Mouse (Mus musculus) MEL (cell line): ENCODE measurements around the gene Mylk. TPM values are rescaled to one million over a fixed set of nuclear protein-coding genes. Genes with fewer than 3 reads are reported as not detected.
"Not testable (repeated sequence)": the region's sequence is repeated elsewhere in the genome, so short reads cannot be mapped to it uniquely, and the experiment has no call there.

ENCODE experiments used
- DNase-seq: peaks from one replicate; pipeline ENCODE4 v3.0.0; 2011; ENCODE audit warnings: low read depth, low spot score
- H3K27ac ChIP-seq: 2 replicates; pipeline ENCODE4 v1.5.1; 2012; ENCODE audit warnings: low read depth, mild to moderate bottlenecking, control low read depth, low read length, moderate library complexity; ENCODE audit not compliant: control insufficient read depth
- H3K27me3 ChIP-seq, 2 experiments: fragments of 150-350 bp in 1 of 2; sonication (generic) in 1 of 2; 2 replicates each; pipeline ENCODE4 v1.6.1; 2012; ENCODE audit warnings: low read length in 2 of 2, mild to moderate bottlenecking in 2 of 2, improper control_type of control experiment in 1 of 2, moderate library complexity in 1 of 2; ENCODE audit not compliant: insufficient read depth in 2 of 2, control insufficient read depth in 1 of 2
- H3K36me3 ChIP-seq, 2 experiments: 2 replicates each; pipeline ENCODE4 v1.6.1; 2012 to 2014; ENCODE audit warnings: low read length in 2 of 2, improper control_type of control experiment in 1 of 2, inconsistent platforms in 1 of 2, mild to moderate bottlenecking in 1 of 2; ENCODE audit not compliant: insufficient read depth in 2 of 2, control insufficient read depth in 1 of 2
- H3K4me1 ChIP-seq, 2 experiments: fragments of 150-350 bp in 1 of 2; sonication (generic) in 1 of 2; 2 replicates each; pipeline ENCODE4 v1.6.1; 2012; ENCODE audit warnings: low read length in 2 of 2, improper control_type of control experiment in 1 of 2, mild to moderate bottlenecking in 1 of 2; ENCODE audit not compliant: insufficient read depth in 2 of 2, control insufficient read depth in 1 of 2
- H3K4me3 ChIP-seq, 2 experiments: fragments of 150-350 bp in 1 of 2; sonication (generic) in 1 of 2; 2 replicates each; pipeline ENCODE4 v1.5.1; 2012; ENCODE audit warnings: low read depth in 2 of 2, low read length in 2 of 2, mild to moderate bottlenecking in 2 of 2, moderate library complexity in 2 of 2, control low read depth in 1 of 2, improper control_type of control experiment in 1 of 2; ENCODE audit not compliant: control insufficient read depth in 1 of 2, insufficient read depth in 1 of 2
- H3K79me2 ChIP-seq: 2 replicates; pipeline ENCODE4 v1.6.1; 2012; ENCODE audit warnings: mild to moderate bottlenecking, low read length, moderate library complexity; ENCODE audit not compliant: control insufficient read depth, poor library complexity, insufficient read depth
- H3K9ac ChIP-seq: 2 replicates; pipeline ENCODE4 v1.6.1; 2012; ENCODE audit warnings: low read depth, mild to moderate bottlenecking, control low read depth, low read length, moderate library complexity; ENCODE audit not compliant: control insufficient read depth, poor library complexity, severe bottlenecking
- H3K9me3 ChIP-seq: fragments of 150-350 bp; sonication (generic); replicated peaks from 2 replicates; pipeline ENCODE4 v1.6.1; 2012; ENCODE audit warnings: mild to moderate bottlenecking, low read length, improper control_type of control experiment, moderate library complexity; ENCODE audit not compliant: insufficient read depth
- BHLHE40 ChIP-seq: IDR thresholded peaks from 2 replicates; pipeline ENCODE4 v1.6.1; 2012; ENCODE audit warnings: low read depth, mild to moderate bottlenecking, inconsistent platforms, low read length, improper control_type of control experiment, borderline replicate concordance
- CTCF ChIP-seq, 3 experiments: IDR thresholded peaks in 2 of 3; conservative IDR thresholded peaks in 1 of 3; 2 replicates each; pipeline ENCODE4 v1.5.1; 2011 to 2012; ENCODE audit warnings: low read length in 3 of 3, low read depth in 2 of 3, mild to moderate bottlenecking in 2 of 3, improper control_type of control experiment in 1 of 3, inconsistent platforms in 1 of 3, mixed read lengths in 1 of 3, moderate library complexity in 1 of 3; ENCODE audit not compliant: control insufficient read depth in 1 of 3, insufficient read depth in 1 of 3, poor library complexity in 1 of 3, severe bottlenecking in 1 of 3
- ELF1 ChIP-seq: IDR thresholded peaks from 2 replicates; pipeline ENCODE4 v1.6.1; 2014; ENCODE audit warnings: low read depth, mild to moderate bottlenecking, inconsistent platforms, low read length, improper control_type of control experiment, moderate library complexity
- HCFC1 ChIP-seq: IDR thresholded peaks from 2 replicates; pipeline ENCODE4 v1.6.1; 2012; ENCODE audit warnings: low read depth, mild to moderate bottlenecking, inconsistent platforms, low read length, improper control_type of control experiment, moderate library complexity
- MAX ChIP-seq: IDR thresholded peaks from 2 replicates; pipeline ENCODE4 v1.6.1; 2011; ENCODE audit warnings: low read length, improper control_type of control experiment
- MEF2A ChIP-seq: IDR thresholded peaks from 2 replicates; pipeline ENCODE4 v1.6.1; 2014; ENCODE audit warnings: low read depth, mild to moderate bottlenecking, inconsistent platforms, low read length, improper control_type of control experiment; ENCODE audit not compliant: poor library complexity, insufficient replicate concordance, severe bottlenecking; ENCODE audit errors: extremely low read depth
- MXI1 ChIP-seq: IDR thresholded peaks from 2 replicates; pipeline ENCODE4 v1.6.1; 2011; ENCODE audit warnings: mild to moderate bottlenecking, low read depth, low read length, improper control_type of control experiment
- MYB ChIP-seq: IDR thresholded peaks from 2 replicates; pipeline ENCODE4 v1.6.1; 2011; ENCODE audit warnings: mild to moderate bottlenecking, low read depth, low read length, improper control_type of control experiment
- POLR2AphosphoS5 ChIP-seq: IDR thresholded peaks from 2 replicates; pipeline ENCODE4 v1.6.1; 2012; ENCODE audit warnings: low read depth, borderline replicate concordance, mild to moderate bottlenecking, inconsistent platforms, low read length, moderate library complexity, mixed read lengths
- RAD21 ChIP-seq: IDR thresholded peaks from 2 replicates; pipeline ENCODE4 v1.6.1; 2011; ENCODE audit warnings: mild to moderate bottlenecking, low read depth, low read length, improper control_type of control experiment
- SMC3 ChIP-seq: IDR thresholded peaks from 2 replicates; pipeline ENCODE4 v1.6.1; 2011; ENCODE audit warnings: low read depth, low read length, improper control_type of control experiment
- TBP ChIP-seq: IDR thresholded peaks from 2 replicates; pipeline ENCODE4 v1.8.0; 2011; ENCODE audit warnings: low read depth, low read length, improper control_type of control experiment
- TCF12 ChIP-seq: IDR thresholded peaks from 2 replicates; pipeline ENCODE4 v1.6.1; 2014; ENCODE audit warnings: low read depth, mild to moderate bottlenecking, inconsistent platforms, low read length, improper control_type of control experiment, moderate library complexity
- UBTF ChIP-seq: IDR thresholded peaks from 2 replicates; pipeline ENCODE4 v1.6.1; 2012; ENCODE audit warnings: low read depth, mild to moderate bottlenecking, inconsistent platforms, low read length, improper control_type of control experiment, moderate library complexity, borderline replicate concordance; ENCODE audit not compliant: insufficient read depth
- ZKSCAN1 ChIP-seq: IDR thresholded peaks from 2 replicates; pipeline ENCODE4 v1.6.1; 2012; ENCODE audit warnings: low read depth, mild to moderate bottlenecking, inconsistent platforms, low read length, improper control_type of control experiment, moderate library complexity
- polyA plus RNA-seq, 2 experiments: library from polyadenylated mRNA; stranded (reverse) in 1 of 2; unstranded in 1 of 2; fragments of >175 nt in 1 of 2; fragments of >200 nt in 1 of 2; gene quantifications; 2 replicates each; pipeline versions ENCODE4 v1.2.1 to v1.2.4; 2012; ENCODE audit warnings: low replicate concordance in 2 of 2, low read depth in 1 of 2; ENCODE audit not compliant: insufficient read length in 2 of 2, insufficient read depth in 1 of 2, missing spikeins in 1 of 2
- total RNA-seq: library from RNA; depleted of rRNA; stranded (reverse); fragments of 300-350 nt; gene quantifications from 2 replicates; pipeline ENCODE4 v1.2.3, GENCODE M21; 2012

Mylk gene
- total and polyA plus RNA-seq, 3 experiments: not detected

GRCm38 (mm10) chr16:34711481-34711880 is 33.5 kb upstream of the Mylk start:
- H3K27me3 ChIP-seq: no peaks in the 10 kb centered on the region
- no peaks in the 10 kb centered on the region for H3K79me2 ChIP-seq
- TF ChIP-seq CTCF (IDR thresholded peaks at IDR 0.05 in 2 of 3, conservative IDR thresholded peaks at IDR 0.05 in 1 of 3; ENCODE audit: control insufficient read depth in 1 of 3, insufficient read depth in 1 of 3, low read depth in 2 of 3, low read length in 3 of 3, poor library complexity in 1 of 3, severe bottlenecking in 1 of 3) (peak; percentile 24 to 56 (median 52); a peak in 4 of 6 replicates), TBP (no peak), UBTF (no peak), MEF2A (no peak), SMC3 (peak; percentile 56), RAD21 (peak; percentile 9), BHLHE40 (0 out of 2 replicates have a peak, but pooled peaks have one; percentile 30)
- no peaks in the 10 kb centered on the region for H3K4me1 ChIP-seq
- peak; percentile 43 for DNase-seq
- H3K4me3 ChIP-seq: no peak overlapping the region
- peaks cover 0 to 4% of the 10 kb centered on the region in 2 experiments; a peak in 2 of 4 replicates for H3K36me3 ChIP-seq
- H3K9me3 ChIP-seq: no peaks in the 10 kb centered on the region
- no peak overlapping the region for H3K9ac ChIP-seq
- no peak overlapping the region for H3K27ac ChIP-seq

DNA sequence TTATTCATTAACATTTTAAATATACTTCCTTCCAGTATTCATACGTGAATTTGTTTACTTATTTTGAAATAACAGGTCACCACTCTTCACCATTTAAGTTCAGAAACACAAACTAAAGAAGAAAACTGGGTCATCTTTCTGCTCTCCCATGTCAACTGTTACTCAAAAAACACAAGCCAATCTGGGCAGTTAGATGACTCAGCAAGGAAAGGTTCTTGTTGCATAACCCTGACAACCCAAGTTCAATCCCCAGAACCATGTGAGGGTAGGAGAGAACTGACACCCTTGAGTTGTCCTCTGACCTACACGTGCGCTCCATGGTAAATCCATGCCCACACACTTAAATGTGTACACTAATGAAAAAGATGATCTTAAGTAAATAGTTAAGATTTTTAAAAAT is 19.9 kb upstream of the Mylk start:
- H3K27me3 ChIP-seq: no peaks in the 10 kb centered on the region
- no peaks in the 10 kb centered on the region for H3K4me1 ChIP-seq
- no peaks in the 10 kb centered on the region for H3K36me3 ChIP-seq
- H3K9ac ChIP-seq: no peak overlapping the region
- H3K9me3 ChIP-seq: no peaks in the 10 kb centered on the region
- H3K27ac ChIP-seq: no peak overlapping the region
- TF ChIP-seq MAX: no peak
- no peak for TF ChIP-seq HCFC1
- TF ChIP-seq MEF2A: no peak
- no peak for TF ChIP-seq ZKSCAN1
- TF ChIP-seq TBP: no peak
- no peak for TF ChIP-seq ELF1
- no peak for TF ChIP-seq MYB
- TF ChIP-seq MXI1: no peak
- TF ChIP-seq TCF12: no peak
- no peak for TF ChIP-seq POLR2AphosphoS5
- no peak overlapping the region for H3K4me3 ChIP-seq
- no peaks in the 10 kb centered on the region for H3K79me2 ChIP-seq
- DNase-seq: no peak

GRCm38 (mm10) chr16:34728610-34729009 is 16.4 kb upstream of the Mylk start:
- not testable (repeated sequence) for H3K9ac ChIP-seq, H3K79me2 ChIP-seq, H3K27ac ChIP-seq, H3K27me3 ChIP-seq, H3K9me3 ChIP-seq, H3K36me3 ChIP-seq, H3K4me1 ChIP-seq, H3K4me3 ChIP-seq, DNase-seq
